Mouse (Mus musculus) forebrain, embryonic 12.5 days (tissue): ENCODE results near the gene Stkld1. TPM values are rescaled to one million over a fixed set of nuclear protein-coding genes. Genes with fewer than 3 reads are reported as not detected.

ENCODE experiments used
- ATAC-seq: fragments of 200-750 bp; cut with Nextera tagmentation; 2 replicates; pipeline ENCODE4 v1.8.0; 2017; ENCODE audit warnings: moderate TSS enrichment; ENCODE audit not compliant: low FRiP score
- H3K27ac ChIP-seq: fragments of 300-500 bp; sonication (generic); 2 replicates; pipeline ENCODE4 v1.5.1; 2016; ENCODE audit warnings: mild to moderate bottlenecking
- H3K27me3 ChIP-seq: fragments of 300-500 bp; sonication (generic); 2 replicates; pipeline ENCODE4 v1.6.1; 2016; ENCODE audit warnings: mild to moderate bottlenecking
- H3K36me3 ChIP-seq: fragments of 300-500 bp; sonication (generic); replicated peaks from 2 replicates; pipeline ENCODE4 v1.6.1; 2016; ENCODE audit warnings: mild to moderate bottlenecking
- H3K4me1 ChIP-seq: fragments of 300-500 bp; sonication (generic); 2 replicates; pipeline ENCODE4 v1.6.1; 2016
- H3K4me2 ChIP-seq: fragments of 300-500 bp; sonication (generic); 2 replicates; pipeline ENCODE4 v1.6.1; 2016; ENCODE audit warnings: mild to moderate bottlenecking, moderate library complexity
- H3K4me3 ChIP-seq: fragments of 300-500 bp; sonication (generic); replicated peaks from 2 replicates; pipeline ENCODE4 v1.5.1; 2016; ENCODE audit warnings: mild to moderate bottlenecking
- H3K9ac ChIP-seq: fragments of 300-500 bp; sonication (generic); 2 replicates; pipeline ENCODE4 v1.6.1; 2016; ENCODE audit warnings: mild to moderate bottlenecking
- H3K9me3 ChIP-seq: fragments of 300-500 bp; sonication (generic); 2 replicates; pipeline ENCODE4 v1.6.1; 2016
- WGBS: fragments of 180-500 bp; shearing (Covaris S2); methylation state at CpG from one replicate; pipeline ENCODE4 v1.1.7; 2016; 5-methylcytosine and 5-hydroxymethylcytosine counted together
- polyA plus RNA-seq: library from polyadenylated mRNA; unstranded; fragments of >200 nt; fragmentation: Nextera tagmentation; extraction: Ambion mirVana; gene quantifications from 2 replicates; pipeline ENCODE4 v1.2.1, GENCODE M21; 2016

Gene Stkld1
- polyA plus RNA-seq, 1 experiment from 2014 or later, result 0.11 TPM

GRCm38 (mm10) chr2:26908710-26909386 is 25.0 kb upstream of the Stkld1 start:
- Histone ChIP-seq H3K36me3 (peaks cover 70% of the 10 kb centered on the region), H3K9ac (peak overlapping the region; percentile 98), H3K9me3 (no peaks in the 10 kb centered on the region), H3K27ac (no peak overlapping the region), H3K4me2 (peak overlapping the region; percentile 100), H3K4me1 (peaks cover 39% of the 10 kb centered on the region), H3K27me3 (no peaks in the 10 kb centered on the region), H3K4me3 (peak overlapping the region; percentile 88)
- WGBS, result 94% methylated on average over 18 of the region's 18 CpGs
- ATAC-seq, result no peak

- H3K4me1 ChIP-seq, result peaks cover 36% of the 10 kb centered on the region
- H3K4me2 ChIP-seq, result peak overlapping the region; percentile 100
- peak overlapping the region; percentile 98 for H3K9ac ChIP-seq
- peak overlapping the region; percentile 88 for H3K4me3 ChIP-seq
- no peak overlapping the region for H3K27ac ChIP-seq
- no peaks in the 10 kb centered on the region for H3K27me3 ChIP-seq
- peaks cover 73% of the 10 kb centered on the region for H3K36me3 ChIP-seq
- H3K9me3 ChIP-seq, result no peaks in the 10 kb centered on the region
- ATAC-seq, result no peak
Measured at GRCm38 (mm10) chr2:26909387-26909784, 24.5 kb upstream of the Stkld1 start.

- Histone ChIP-seq H3K9me3 (no peaks in the 10 kb centered on the region), H3K36me3 (peaks cover 67% of the 10 kb centered on the region), H3K27me3 (no peaks in the 10 kb centered on the region), H3K4me3 (peak within 1 kb of the TSS; percentile 88), H3K27ac (peak within 1 kb of the TSS; percentile 96), H3K4me1 (peaks cover 46% of the 10 kb centered on the region), H3K9ac (peak within 1 kb of the TSS; percentile 98), H3K4me2 (peak within 1 kb of the TSS; percentile 100)
- ATAC-seq, result peak; percentile 93
- under 1% methylated on average over 73 of the region's 74 CpGs for whole genome bisulfite sequencing
Measured at GRCm38 (mm10) chr2:26910124-26910993, 23.5 kb upstream of the Stkld1 start, which contains the start of the genes Med22 and Rpl7a. Med22 (minus strand) TSS chr2:26910677. Rpl7a (plus strand) TSS chr2:26910764.

GRCm38 (mm10) chr2:26910994-26911765 is 22.7 kb upstream of the Stkld1 start:
- peak overlapping the region; percentile 100 for H3K4me2 ChIP-seq
- no peaks in the 10 kb centered on the region for H3K27me3 ChIP-seq
- peak overlapping the region; percentile 98 for H3K9ac ChIP-seq
- peak overlapping the region; percentile 88 for H3K4me3 ChIP-seq
- H3K36me3 ChIP-seq, result peaks cover 59% of the 10 kb centered on the region
- WGBS, result under 1% methylated on average over 37 of the region's 37 CpGs
- ATAC-seq, result peak; percentile 50
- H3K4me1 ChIP-seq, result peaks cover 51% of the 10 kb centered on the region
- H3K9me3 ChIP-seq, result no peaks in the 10 kb centered on the region
- peak overlapping the region; percentile 96 for H3K27ac ChIP-seq

- Histone ChIP-seq H3K9me3 (no peaks in the 10 kb centered on the region), H3K27ac (no peak overlapping the region), H3K36me3 (peaks cover 47% of the 10 kb centered on the region), H3K27me3 (no peaks in the 10 kb centered on the region), H3K9ac (peak overlapping the region; percentile 98), H3K4me2 (peak overlapping the region; percentile 100), H3K4me3 (peak overlapping the region; percentile 88), H3K4me1 (peaks cover 58% of the 10 kb centered on the region)
- 71% methylated on average over 5 of the region's 5 CpGs for WGBS
- no peak for ATAC-seq
Measured at GRCm38 (mm10) chr2:26912253-26912770, 21.5 kb upstream of the Stkld1 start.

- no peak for ATAC-seq
- Histone ChIP-seq H3K27me3 (no peaks in the 10 kb centered on the region), H3K36me3 (peaks cover 44% of the 10 kb centered on the region), H3K9me3 (no peaks in the 10 kb centered on the region), H3K4me2 (no peak overlapping the region), H3K4me1 (peaks cover 59% of the 10 kb centered on the region), H3K4me3 (no peak overlapping the region), H3K9ac (no peak overlapping the region), H3K27ac (no peak overlapping the region)
- 83% methylated on average over 17 of the region's 17 CpGs for WGBS
Measured at GRCm38 (mm10) chr2:26913416-26914147, 20.3 kb upstream of the Stkld1 start.

GRCm38 (mm10) chr2:26914148-26914941 is 19.5 kb upstream of the Stkld1 start:
- H3K4me3 ChIP-seq, result no peak overlapping the region
- H3K9ac ChIP-seq, result no peak overlapping the region
- H3K27ac ChIP-seq, result no peak overlapping the region
- no peak for ATAC-seq
- no peak overlapping the region for H3K4me2 ChIP-seq
- no peaks in the 10 kb centered on the region for H3K27me3 ChIP-seq
- H3K4me1 ChIP-seq, result peaks cover 51% of the 10 kb centered on the region
- peaks cover 47% of the 10 kb centered on the region for H3K36me3 ChIP-seq
- no peaks in the 10 kb centered on the region for H3K9me3 ChIP-seq
- 63% methylated on average over 8 of the region's 8 CpGs for WGBS

GRCm38 (mm10) chr2:26915927-26916728 is 17.7 kb upstream of the Stkld1 start, which contains the start of the genes Surf2 and Surf1:
Surf2 (plus strand) TSS chr2:26916367.
Surf1 (minus strand) TSS chr2:26916530.
- Histone ChIP-seq H3K9ac (peak within 1 kb of the TSS; percentile 74), H3K36me3 (peaks cover 65% of the 10 kb centered on the region), H3K4me1 (peaks cover 46% of the 10 kb centered on the region), H3K27ac (peak within 1 kb of the TSS; percentile 73), H3K4me2 (peak within 1 kb of the TSS; percentile 95), H3K4me3 (peak within 1 kb of the TSS; percentile 73), H3K27me3 (no peaks in the 10 kb centered on the region), H3K9me3 (no peaks in the 10 kb centered on the region)
- peak; percentile 79 for ATAC-seq
- 3% methylated on average over 47 of the region's 47 CpGs for WGBS

- peak overlapping the region; percentile 95 for H3K4me2 ChIP-seq
- 3% methylated on average over 13 of the region's 13 CpGs for WGBS
- H3K9ac ChIP-seq, result peak overlapping the region; percentile 74
- H3K36me3 ChIP-seq, result peaks cover 67% of the 10 kb centered on the region
- H3K27me3 ChIP-seq, result no peaks in the 10 kb centered on the region
- no peak for ATAC-seq
- H3K9me3 ChIP-seq, result no peaks in the 10 kb centered on the region
- H3K4me3 ChIP-seq, result peak overlapping the region; percentile 73
- peak overlapping the region; percentile 73; the same call in 1 of the 2 replicates for H3K27ac ChIP-seq
- peaks cover 42% of the 10 kb centered on the region for H3K4me1 ChIP-seq
Measured at GRCm38 (mm10) chr2:26916738-26917137, 17.1 kb upstream of the Stkld1 start.

- 92% methylated on average over 3 of the region's 3 CpGs for WGBS
- Histone ChIP-seq H3K4me1 (peaks cover 27% of the 10 kb centered on the region), H3K36me3 (peaks cover 69% of the 10 kb centered on the region)
Measured at GRCm38 (mm10) chr2:26919684-26920083, 14.2 kb upstream of the Stkld1 start.

More at GRCm38 (mm10) chr2:26919684-26920083, 14.2 kb upstream of the Stkld1 start:
- H3K27ac ChIP-seq, result no peak overlapping the region
- no peaks in the 10 kb centered on the region for H3K27me3 ChIP-seq
- H3K4me3 ChIP-seq, result no peak overlapping the region
- ATAC-seq, result no peak
- H3K9ac ChIP-seq, result no peak overlapping the region
- no peak overlapping the region for H3K4me2 ChIP-seq
- no peaks in the 10 kb centered on the region for H3K9me3 ChIP-seq
